Mouse (Mus musculus) kidney, postnatal 10 days (tissue): ENCODE data around the gene B230118H07Rik.

Experiments
- DNase-seq: peaks from one replicate; pipeline ENCODE4 v3.0.0; 2021; ENCODE audit warnings: mixed read lengths

The B230118H07Rik gene

GRCm38 (mm10) chr2:101649114-101649671 lies at the start of gene B230118H07Rik, which contains the start of gene Rag1:
Gene B230118H07Rik (minus strand): TSS chr2:101649532.
Gene Rag1 (minus strand): TSS chr2:101649501.
- no peak for DNase-seq

GRCm38 (mm10) chr2:101695584-101695983 lies 46.3 kb upstream of the B230118H07Rik start:
- no peak for DNase-seq

DNA sequence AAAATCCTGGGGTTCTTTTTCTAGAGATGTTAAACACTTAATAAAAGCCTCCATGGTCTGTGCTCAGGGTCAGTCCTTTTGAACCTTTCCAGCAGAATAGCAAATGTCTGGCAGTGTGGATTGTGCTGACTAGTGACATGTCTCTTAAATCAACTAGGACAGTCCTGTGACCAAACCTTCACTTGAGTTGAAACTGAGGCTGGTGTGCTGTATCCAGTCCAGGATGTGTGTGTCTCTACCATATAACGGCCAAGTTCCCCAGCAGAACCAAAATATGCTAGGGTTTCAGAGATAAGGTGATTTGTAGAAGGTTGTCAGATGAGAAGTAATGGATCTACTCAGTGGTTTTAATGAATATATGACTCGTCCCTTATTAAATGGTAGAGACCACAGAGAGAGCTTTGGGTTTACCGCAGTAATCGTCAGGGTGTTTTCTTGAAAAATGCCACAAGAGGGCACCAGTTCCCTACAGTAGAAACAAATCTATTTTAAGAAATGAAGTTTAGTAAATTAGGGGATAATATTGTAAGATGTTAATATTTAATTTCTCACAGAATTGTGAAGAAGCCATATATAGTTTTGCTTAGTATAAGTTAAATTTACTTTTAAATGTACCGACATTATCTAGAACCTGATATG lies 44.4 kb upstream of the B230118H07Rik start:
- peak; percentile 47 for DNase-seq

DNA sequence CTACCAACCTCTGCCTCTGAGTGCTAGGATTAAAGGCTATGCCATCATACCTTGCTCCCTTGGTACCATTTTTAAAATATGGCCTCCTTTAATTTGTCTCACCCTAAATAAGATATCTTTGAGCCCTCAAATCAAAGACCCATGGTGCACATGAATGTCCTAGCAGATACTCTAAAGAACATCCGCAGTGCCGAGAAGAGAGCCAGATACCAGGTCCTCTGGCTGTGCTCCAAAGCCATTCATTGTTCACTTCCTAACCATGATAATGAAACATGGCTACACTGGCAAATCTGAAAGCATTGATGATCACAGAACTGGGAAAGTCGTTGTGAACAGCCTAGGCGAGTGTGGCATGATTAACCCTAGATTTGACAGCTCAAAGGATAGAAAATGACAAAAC lies 43.7 kb upstream of the B230118H07Rik start:
- DNase-seq: no peak

DNA sequence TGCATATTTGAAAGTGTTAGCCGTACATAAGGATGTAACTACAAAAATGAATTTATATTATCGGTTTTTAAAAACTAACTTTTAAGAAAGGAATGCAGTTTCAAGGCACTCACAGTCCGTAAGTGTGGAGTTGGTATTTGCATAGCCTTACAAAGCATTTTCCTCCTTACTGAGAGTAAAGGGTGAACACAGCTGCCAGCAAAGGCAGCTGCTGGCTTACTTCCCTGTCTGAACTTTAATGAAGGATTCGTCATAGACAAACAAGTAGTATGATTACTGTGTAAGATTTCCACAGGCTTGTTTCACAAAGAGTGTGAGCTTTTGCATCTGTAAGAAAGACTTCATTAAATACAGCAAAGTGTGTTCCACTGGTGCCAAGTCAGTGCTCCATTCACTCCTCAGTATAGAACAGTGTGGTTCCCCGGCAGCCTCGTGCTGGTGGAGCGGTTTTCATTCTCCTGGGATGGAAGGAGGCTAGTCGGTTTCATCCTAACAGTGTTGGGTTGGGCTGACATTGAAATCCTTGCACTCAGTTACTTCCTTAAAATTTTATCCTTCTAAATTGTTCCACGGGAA lies 41.0 kb upstream of the B230118H07Rik start:
- no peak for DNase-seq

GRCm38 (mm10) chr2:101688011-101688410 lies 38.7 kb upstream of the B230118H07Rik start:
- no peak for DNase-seq

DNA sequence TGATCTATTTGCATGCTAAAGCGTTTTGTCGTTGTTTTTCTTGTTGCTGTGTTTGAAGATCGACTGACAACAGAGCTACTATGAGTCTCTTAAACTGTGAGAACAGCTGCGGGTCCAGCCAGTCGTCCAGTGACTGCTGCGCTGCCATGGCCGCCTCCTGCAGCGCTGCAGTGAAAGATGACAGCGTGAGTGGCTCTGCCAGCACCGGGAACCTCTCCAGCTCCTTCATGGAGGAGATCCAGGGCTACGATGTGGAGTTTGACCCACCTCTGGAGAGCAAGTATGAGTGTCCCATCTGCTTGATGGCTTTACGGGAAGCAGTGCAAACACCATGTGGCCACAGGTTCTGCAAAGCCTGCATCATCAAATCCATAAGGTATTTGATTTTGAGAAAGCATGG lies 35.1 kb upstream of the B230118H07Rik start:
- DNase-seq: no peak

DNA sequence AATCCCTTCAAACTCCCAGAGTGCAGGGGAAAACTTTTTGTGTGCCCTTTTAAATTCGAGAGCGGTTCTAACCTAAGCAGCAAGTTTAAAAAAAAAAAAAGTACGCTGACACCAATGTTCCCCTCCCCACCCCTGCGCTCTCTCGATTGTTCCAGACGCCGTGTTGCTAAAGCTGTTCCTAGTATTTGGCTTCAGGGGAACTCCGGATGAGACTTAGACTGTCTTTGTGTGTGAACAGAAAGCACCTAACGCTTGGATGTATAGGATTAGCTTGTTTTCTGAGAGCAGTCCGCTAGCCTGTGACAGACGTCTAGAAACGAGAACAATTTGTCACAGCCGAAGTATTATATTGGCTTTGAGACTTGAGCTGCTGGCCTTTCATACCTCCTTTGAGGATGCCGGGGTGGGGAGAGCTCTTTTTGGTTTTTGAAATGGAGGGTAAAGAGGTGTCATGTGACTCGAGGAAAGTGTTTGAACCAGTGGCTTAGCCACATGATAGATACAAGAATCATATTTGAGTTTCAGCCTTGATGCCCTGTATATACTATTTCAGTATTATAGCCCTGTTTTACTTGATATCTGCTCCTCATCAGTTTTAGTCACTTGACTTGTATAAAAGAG lies 29.9 kb upstream of the B230118H07Rik start:
- DNase-seq: no peak

GRCm38 (mm10) chr2:101678236-101679021 lies 29.1 kb upstream of the B230118H07Rik start, which contains the start of gene Traf6:
Gene Traf6 (plus strand): TSS chr2:101678429.
- peak; percentile 94 for DNase-seq

- no peak for DNase-seq
Observed at GRCm38 (mm10) chr2:101673547-101673946, 24.2 kb upstream of the B230118H07Rik start.

DNA sequence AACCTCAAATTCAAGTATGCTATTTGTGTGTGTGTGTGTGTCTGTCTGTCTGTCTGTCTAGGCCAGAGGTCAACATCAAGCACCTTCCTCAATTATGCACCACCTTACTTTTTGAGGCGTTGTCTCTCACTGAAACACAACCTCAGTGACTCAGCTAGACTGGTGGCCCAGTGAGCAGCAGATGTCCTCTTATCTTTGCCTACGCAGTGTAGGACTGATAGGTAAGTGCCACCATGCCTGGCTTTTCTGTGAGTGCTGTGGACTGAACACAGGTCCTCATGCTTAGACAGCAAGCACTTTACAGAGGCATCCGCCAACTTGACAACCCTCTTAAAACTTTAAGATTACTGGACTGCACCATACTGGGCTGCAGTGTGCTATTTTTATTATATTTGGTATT lies 19.4 kb upstream of the B230118H07Rik start:
- DNase-seq: no peak

DNA sequence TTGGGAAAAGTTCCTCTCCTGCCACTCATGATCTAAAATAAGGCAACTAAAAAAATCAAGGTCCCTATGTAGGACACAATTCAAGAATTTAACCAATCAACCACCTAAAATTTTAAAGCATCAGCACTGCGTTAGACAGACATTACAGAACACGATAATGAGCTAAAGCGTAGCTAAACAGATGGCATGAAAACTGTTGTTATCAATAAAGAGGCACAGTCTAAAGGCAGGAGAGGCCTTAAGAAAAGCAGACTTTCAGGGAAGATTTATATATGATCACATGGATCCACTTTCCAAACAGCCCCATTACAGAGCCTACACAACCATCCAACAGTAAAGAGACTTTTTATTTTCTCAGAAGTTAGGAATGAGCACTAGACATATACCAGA lies 16.4 kb upstream of the B230118H07Rik start:
- DNase-seq: no peak

DNA sequence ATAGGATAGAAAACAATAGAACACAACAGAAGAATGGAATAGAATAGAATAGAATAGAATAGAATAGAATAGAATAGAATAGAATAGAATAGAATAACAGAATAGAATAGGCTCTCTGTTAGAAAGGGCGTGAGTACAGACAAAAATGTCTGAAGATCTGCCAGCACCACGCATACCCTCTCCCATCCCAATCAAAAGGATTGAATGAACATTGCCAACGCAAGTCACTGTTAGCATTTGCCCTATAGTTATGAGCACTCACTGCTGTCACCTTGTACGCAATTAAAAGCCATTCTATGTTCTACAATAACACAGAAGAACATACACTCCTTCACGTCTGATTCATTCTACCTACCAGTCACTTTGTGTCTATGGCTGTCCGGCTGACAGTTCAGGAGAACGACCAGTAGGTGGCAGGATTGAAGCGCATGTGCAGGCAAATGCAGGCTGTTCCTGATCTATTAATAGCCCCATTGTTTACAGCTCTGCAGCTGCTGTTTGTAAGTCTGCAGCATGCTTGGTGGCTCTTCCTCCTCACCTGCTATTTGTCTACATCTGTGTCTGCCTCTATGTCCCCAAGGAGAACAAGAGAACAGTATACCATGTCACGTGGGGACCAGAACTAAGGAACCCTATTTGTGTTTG lies 15.8 kb upstream of the B230118H07Rik start:
- peak; percentile 87 for DNase-seq

DNA sequence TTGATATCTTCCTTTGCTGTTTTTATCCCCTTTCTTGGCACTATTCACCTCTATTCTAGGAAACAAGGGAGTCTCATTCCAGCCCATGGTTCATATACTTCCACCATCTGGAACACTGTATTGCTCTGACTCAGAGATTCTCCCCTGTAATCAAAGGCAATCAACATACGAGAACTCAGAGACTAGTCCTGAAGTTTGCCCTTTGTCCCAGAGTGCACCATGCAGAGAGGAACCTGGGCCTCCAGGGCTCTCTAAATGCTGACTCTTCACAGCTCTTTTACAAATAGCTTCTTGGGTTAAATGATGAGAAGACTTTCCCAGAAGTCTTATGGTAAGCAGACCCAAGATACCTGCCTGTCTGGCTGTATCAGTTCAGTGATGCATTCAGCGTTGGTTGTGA lies 11.2 kb upstream of the B230118H07Rik start:
- no peak for DNase-seq

GRCm38 (mm10) chr2:101652921-101653597 lies 3.7 kb upstream of the B230118H07Rik start:
- DNase-seq: peak; percentile 91

- DNase-seq: no peak
Observed at GRCm38 (mm10) chr2:101652204-101652920, 3.0 kb upstream of the B230118H07Rik start.

DNA sequence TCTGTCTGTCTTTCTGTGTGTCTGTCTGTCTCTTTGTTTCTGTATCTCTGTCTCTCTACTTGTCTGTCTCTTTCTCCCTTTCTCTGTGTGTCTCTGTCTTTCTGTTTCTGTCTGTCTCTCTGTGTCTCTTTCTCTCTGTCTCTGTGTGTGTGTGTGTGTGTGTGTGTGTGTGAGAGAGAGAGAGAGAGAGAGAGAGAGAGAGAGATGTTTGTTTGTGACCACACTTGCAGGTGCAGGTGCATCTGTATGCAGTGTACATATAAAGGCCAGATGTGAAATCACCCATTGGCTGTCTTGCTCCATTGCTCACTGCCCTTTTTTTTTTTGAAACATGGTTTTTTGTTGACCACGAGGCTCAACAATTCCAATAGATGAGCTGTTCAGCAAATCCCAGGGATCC lies 1.1 kb upstream of the B230118H07Rik start:
- no peak for DNase-seq

DNA sequence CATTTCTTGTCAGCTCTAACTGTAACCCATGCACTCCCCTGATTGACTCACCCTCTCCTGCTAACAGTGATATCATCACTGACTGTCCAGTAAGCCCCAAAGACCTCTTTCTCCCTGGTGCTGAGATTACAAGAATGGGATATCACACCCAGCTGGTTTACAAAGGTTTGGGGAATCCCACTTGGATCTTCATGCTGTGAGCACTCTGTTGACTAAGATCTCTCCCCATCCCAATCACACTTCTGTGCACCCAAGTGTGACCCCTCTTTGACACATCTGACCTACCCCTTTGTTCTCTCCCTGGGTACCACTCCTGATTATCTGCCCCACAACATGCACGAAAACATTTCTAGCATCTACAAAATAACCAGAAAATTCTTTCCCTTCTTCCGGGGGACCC lies 971 bp downstream of the B230118H07Rik start:
- no peak for DNase-seq

- DNase-seq: no peak
Observed at GRCm38 (mm10) chr2:101645841-101646240, 3.5 kb downstream of the B230118H07Rik start.

- no peak for DNase-seq
Observed at GRCm38 (mm10) chr2:101639840-101640350, 9.4 kb downstream of the B230118H07Rik start.
